Mouse (Mus musculus): ENCODE measurements around the gene Hoxb1.

GRCm38 (mm10) chr11:96354801-96355311, 10.7 kb upstream of the Hoxb1 start:
- TF ChIP-seq CTCF (IDR thresholded peaks at IDR 0.05; ENCODE audit: low read depth) (no peak), EP300 (optimal IDR thresholded peaks at IDR 0.05) (no peak)
